Mouse (Mus musculus) ES-Bruce4 (cell line): ENCODE results near the gene Mpc1.

Experiments used
- CTCF ChIP-seq: IDR thresholded peaks from one replicate; pipeline ENCODE4 v1.8.1; 2011; ENCODE audit warnings: low read depth, low read length
- EP300 ChIP-seq: IDR thresholded peaks from 2 replicates; pipeline ENCODE4 v1.6.1; 2011; ENCODE audit warnings: low read depth, low read length; ENCODE audit not compliant: insufficient read depth
- POLR2A ChIP-seq: IDR thresholded peaks from one replicate; pipeline ENCODE4 v1.8.1; 2011; ENCODE audit warnings: low read length; ENCODE audit not compliant: insufficient read depth

GRCm38 (mm10) chr17:8244124-8244523 lies 38.6 kb upstream of the Mpc1 start:
- no peak for TF ChIP-seq CTCF
- TF ChIP-seq POLR2A = no peak
- TF ChIP-seq EP300 = no peak
